Mouse (Mus musculus) T-cell, adult 2 months (primary cell): ENCODE results near the gene Pnma5.
"Not testable (repeated sequence)": the region's sequence is repeated elsewhere in the genome, so short reads cannot be mapped to it uniquely, and the experiment has no call there.

Experiments
- DNase-seq: peaks from one replicate; pipeline ENCODE4 v3.0.0; 2022; ENCODE audit warnings: low spot score

The Pnma5 gene

GRCm38 (mm10) chrX:73037003-73037402 is at the start of gene Pnma5:
Gene Pnma5 (minus strand): TSS chrX:73037103.
- no peak for DNase-seq

- DNase-seq = peak; percentile 81
Measured at GRCm38 (mm10) chrX:73082267-73083055, 45.6 kb upstream of the Pnma5 start, which contains the start of gene Xlr4a. Gene Xlr4a (minus strand): TSS chrX:73082478.

DNA sequence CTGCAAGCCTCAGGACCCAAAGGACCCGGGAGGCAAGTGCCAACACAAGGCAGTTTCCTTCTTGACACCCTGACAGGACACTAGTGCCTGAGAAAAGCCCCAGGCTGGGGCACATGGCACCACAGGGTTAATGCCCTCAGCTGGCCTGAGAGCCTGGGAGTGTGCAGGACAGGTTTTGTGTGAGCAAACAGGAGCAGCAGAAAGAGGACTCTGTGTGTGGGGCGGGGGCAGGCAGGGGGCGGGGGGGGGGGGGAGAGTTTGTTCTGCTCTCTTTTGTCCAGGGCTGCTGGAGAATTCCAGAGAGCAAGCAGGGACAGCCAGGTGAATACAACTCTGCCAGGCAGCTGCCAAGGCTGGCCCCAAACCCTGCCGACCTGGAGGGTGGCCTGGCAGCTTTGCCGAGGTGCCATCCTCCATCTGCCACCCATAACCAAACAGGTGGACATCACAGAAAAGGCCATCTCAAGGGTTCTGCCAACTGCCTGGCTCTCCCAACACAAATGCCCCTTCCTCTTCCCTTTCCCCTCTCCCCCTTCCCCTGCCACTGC is 29.9 kb upstream of the Pnma5 start:
- not testable (repeated sequence) for DNase-seq

- DNase-seq = no peak
Measured at GRCm38 (mm10) chrX:73064415-73064793, 27.5 kb upstream of the Pnma5 start, which contains the start of gene Pnma3. Gene Pnma3 (plus strand): TSS chrX:73064787.

DNA sequence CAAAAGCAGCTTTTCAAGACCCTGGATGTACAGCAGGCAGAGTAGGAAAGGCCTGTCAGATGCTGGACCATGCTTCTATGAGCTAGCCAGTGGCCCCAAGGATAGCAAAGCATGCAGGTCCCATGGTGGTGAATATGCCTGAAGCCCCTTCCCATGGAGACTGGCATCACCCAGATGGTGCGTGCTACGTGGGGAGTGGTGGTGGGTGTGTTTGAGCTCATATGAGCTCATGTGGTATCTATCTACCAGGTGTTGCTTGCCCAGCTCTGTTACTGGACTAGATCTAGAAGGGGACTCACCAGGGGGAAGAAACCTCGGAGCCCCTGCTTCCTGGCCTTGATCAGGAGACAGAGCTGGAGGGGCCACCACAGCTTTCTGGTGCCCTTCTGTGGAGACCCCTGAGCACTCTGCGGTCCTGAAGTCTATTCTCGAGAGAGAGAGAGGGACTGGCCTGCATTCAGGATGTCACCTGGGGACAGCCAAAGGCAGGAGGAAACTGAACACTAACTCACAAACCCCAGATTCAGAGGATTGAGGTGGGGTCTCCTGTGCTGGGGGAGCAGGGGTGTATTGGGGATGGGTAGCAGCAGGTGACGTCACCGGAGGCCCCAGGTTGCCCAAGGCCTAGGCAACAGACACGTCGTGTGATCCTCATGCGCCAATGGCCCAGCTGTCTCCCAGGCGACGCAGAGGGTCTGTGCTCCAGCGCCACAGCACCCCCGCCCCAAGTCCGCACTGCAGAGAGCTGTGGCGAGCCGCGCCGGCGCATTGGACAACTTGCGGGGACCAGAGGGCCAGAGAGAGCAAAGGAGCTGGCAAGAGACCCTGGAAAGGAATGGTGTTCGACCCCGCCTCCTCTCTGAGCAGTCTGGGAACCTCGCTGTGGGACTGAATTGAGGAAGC is 26.9 kb upstream of the Pnma5 start:
- no peak for DNase-seq

- no peak for DNase-seq
Measured at GRCm38 (mm10) chrX:73062323-73062722, 25.4 kb upstream of the Pnma5 start.

DNA sequence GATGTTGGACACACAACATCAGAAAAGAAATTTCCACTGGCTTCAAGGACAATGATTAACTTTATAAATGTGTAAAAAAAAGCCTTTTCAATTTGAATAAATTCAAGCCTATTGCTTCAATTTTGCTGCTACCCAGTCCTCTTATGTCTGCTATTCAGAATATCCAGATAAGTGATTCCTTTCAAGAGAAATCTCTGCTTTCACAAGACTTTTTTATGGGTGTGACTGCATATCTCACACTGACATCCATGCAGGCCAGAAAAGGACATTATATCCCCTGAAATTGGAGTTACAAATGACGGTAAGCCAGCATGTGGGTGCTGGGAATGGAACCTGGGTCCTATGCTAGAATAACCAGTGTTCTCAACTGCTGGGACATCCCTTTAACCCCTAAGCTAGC is 24.6 kb upstream of the Pnma5 start:
- DNase-seq = no peak

- peak; percentile 85 for DNase-seq
Measured at GRCm38 (mm10) chrX:73053860-73054563, 17.1 kb upstream of the Pnma5 start.

- no peak for DNase-seq
Measured at GRCm38 (mm10) chrX:73039666-73040065, 2.8 kb upstream of the Pnma5 start.

DNA sequence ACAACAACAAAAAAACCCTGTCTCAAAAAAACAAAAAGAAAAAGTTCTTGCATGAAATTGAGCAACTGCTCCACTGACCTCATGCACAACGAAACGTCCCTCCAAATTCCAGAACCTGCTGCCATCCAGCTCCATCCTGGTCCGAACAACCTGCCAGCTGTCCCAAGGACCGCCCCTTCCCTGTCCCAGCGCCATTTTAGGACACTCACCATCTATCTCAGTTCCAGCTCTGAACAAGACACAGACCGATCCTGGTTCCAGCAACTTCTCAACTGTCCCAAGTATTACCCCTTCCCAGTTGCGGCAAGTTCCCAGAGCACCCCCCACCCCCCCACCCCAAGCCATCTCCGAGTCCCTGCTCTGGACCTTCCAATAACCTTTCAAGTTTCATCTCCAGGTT is 1.9 kb upstream of the Pnma5 start:
- no peak for DNase-seq

- no peak for DNase-seq
Measured at GRCm38 (mm10) chrX:73012846-73013245, 24.1 kb downstream of the Pnma5 start.

- DNase-seq = peak; percentile 91
Measured at GRCm38 (mm10) chrX:73007597-73008479, 29.1 kb downstream of the Pnma5 start.

DNA sequence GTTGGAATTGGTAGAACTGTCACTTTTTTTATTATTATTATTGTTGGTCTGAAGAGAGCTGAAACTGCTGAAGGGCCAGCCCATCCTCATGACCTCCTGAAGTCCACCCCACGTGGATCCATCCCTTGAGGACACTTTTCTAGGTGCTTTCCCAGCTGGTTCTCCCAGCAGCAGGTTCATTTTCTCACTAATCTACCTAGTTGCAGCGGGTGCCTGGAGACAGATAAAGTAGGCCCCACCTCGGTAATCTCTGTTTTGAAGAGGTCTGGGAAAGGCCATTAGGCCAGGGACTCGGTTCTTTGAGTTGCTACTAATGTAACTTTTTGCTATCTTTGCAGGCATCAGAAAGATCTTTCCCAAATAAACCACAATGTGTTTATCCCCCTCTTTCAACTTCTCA is 31.2 kb downstream of the Pnma5 start:
- DNase-seq = no peak

DNA sequence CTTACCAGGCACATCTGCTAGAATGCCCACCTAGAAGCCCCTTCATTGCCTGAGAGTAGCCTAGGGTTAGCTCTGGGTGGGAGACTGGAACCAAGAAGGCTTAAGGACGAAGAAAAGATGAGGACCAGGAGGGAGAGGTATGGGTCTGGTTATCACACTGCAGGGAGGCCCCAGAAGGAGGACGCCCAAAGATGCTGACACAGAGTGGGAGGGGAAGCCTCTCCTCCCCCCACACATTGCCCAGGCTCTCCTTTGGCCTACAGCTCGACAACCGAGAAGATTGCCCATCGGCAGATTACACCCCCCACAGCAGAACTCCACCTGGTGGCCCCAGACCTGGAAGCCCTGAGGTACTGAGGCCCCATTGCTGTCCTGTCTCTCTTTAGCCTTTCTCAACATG is 33.8 kb downstream of the Pnma5 start:
- no peak for DNase-seq

DNA sequence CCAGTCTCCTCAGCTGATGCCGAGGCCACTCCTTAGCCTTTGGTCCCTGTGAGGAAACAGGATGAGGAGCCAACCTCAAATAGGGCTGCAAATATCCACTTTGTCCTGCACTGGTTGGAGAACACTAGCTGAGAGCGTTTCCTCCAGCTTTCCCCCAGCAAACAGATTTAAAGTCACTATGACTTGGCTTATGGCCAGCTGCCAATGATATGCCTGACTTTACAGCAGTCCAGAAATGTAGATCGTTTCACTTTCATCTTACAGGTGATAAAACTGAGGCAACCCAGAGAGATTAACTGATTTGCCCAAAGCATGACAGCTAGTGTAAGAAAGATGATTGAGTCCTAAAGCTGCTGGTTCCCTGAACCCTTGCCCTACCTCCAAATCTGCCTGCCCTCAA is 41.4 kb downstream of the Pnma5 start:
- no peak for DNase-seq

DNA sequence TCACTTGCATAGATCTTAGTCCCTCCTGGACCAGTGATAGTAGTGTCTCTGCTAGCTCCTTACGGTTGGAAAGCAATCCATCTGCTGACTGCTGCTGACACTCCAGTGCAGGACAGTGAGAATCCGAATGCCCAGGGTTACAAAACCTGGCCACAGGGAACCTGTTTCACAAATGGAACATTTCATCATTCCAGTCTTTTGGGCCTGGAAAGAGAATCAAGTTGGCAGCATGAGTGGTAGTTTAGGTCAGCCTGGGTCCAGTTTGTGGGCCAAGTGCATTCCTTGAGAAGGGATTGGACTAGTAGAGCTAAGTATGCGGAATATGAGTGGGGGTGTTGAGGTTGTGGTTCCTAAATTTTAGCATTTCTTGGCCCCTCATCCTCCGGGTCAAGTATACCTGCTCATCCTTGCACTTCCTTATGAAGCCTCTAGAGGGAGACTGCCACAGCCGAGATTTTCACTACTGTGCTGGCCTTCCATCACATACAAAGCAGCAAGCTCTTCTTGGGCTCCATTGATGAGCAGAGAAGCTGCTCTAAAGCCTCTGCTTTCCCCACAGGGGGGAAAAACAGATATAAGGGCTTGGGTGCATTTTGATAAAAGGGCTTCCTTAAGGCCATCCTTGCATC is 44.5 kb downstream of the Pnma5 start:
- DNase-seq = no peak

DNA sequence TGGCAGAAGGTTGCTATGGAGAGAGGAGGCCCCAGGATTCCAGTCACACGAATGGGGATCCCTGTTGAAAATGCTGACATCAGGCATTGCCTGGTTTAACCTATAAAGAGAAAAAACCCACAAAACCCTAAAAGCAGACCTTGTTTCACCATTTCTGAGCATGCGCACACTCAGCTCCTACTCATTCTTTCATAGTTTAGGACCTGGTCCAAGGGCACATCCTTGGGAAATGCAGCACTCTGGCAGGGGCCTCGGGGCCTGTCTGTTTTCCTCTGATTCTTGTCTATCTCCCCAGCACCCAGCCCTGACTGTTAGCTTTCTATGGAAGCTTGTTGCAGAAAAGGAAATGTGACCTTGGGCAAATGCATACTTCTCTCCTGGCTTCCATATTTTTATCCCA is 46.3 kb downstream of the Pnma5 start:
- no peak for DNase-seq

GRCm38 (mm10) chrX:72988431-72988830 is 48.5 kb downstream of the Pnma5 start:
- no peak for DNase-seq

DNA sequence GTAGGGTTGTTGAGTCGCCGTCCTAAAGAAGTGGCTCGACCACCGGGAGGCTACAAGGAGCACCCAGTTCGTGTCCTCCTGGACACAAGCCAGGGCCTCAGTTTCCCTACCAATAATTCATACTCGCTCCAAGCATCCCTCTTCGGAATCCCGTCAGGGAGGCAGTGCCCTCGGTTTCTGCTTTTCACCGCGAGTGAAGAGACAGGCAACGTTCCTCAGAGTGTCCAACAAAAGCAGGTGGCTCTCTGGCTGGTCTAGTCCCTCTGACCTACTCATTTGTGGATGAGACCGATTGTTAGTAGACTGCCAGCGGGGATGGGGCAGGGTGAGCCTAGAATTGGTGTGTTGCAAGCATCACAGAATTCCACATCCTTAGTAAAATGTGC is 49.4 kb downstream of the Pnma5 start:
- DNase-seq = no peak

GRCm38 (mm10) chrX:72986841-72987519 is 49.9 kb downstream of the Pnma5 start, which contains the start of gene Zfp185:
Gene Zfp185 (plus strand): TSS chrX:72987339.
- peak; percentile 46 for DNase-seq
